Mouse (Mus musculus) embryonic facial prominence, embryonic 15.5 days (tissue): ENCODE data around the gene Rasgrf2. TPM values are rescaled to one million over a fixed set of nuclear protein-coding genes. Genes with fewer than 3 reads are reported as not detected.

Experiments
- ATAC-seq: fragments of 200-750 bp; cut with Nextera tagmentation; 2 replicates; pipeline ENCODE4 v1.8.0; 2017; ENCODE audit warnings: low read depth, moderate TSS enrichment; ENCODE audit not compliant: insufficient number of reproducible peaks, low FRiP score, low TSS enrichment
- H3K27ac ChIP-seq: fragments of 300-500 bp; sonication (generic); replicated peaks from 2 replicates; pipeline ENCODE4 v1.5.1; 2015; ENCODE audit warnings: mild to moderate bottlenecking, inconsistent platforms
- H3K27me3 ChIP-seq: fragments of 300-500 bp; sonication (generic); 2 replicates; pipeline ENCODE4 v1.6.1; 2015; ENCODE audit warnings: inconsistent platforms
- H3K36me3 ChIP-seq: fragments of 300-500 bp; sonication (generic); 2 replicates; pipeline ENCODE4 v1.6.1; 2015; ENCODE audit warnings: mild to moderate bottlenecking, inconsistent platforms
- H3K4me1 ChIP-seq: fragments of 300-500 bp; sonication (generic); 2 replicates; pipeline ENCODE4 v1.6.1; 2015; ENCODE audit warnings: inconsistent platforms
- H3K4me2 ChIP-seq: fragments of 300-500 bp; sonication (generic); replicated peaks from 2 replicates; pipeline ENCODE4 v1.6.1; 2015; ENCODE audit warnings: mild to moderate bottlenecking, inconsistent platforms
- H3K4me3 ChIP-seq: fragments of 300-500 bp; sonication (generic); replicated peaks from 2 replicates; pipeline ENCODE4 v1.5.1; 2015; ENCODE audit warnings: mild to moderate bottlenecking, inconsistent platforms
- H3K9ac ChIP-seq: fragments of 300-500 bp; sonication (generic); 2 replicates; pipeline ENCODE4 v1.6.1; 2015; ENCODE audit warnings: inconsistent platforms
- H3K9me3 ChIP-seq: fragments of 300-500 bp; sonication (generic); replicated peaks from 2 replicates; pipeline ENCODE4 v1.6.1; 2016; ENCODE audit warnings: inconsistent platforms
- WGBS: fragments of 180-500 bp; shearing (Covaris S2); methylation state at CpG from one replicate; pipeline ENCODE4 v1.1.7; 2015; 5-methylcytosine and 5-hydroxymethylcytosine counted together
- polyA plus RNA-seq: library from polyadenylated mRNA; unstranded; fragments of >200 nt; fragmentation: Nextera tagmentation; extraction: Ambion mirVana; gene quantifications from 2 replicates; pipeline ENCODE4 v1.2.1, GENCODE M21; 2015

The Rasgrf2 gene
- polyA plus RNA-seq, 1 experiment from 2014 or later, result 0.52 TPM

DNA sequence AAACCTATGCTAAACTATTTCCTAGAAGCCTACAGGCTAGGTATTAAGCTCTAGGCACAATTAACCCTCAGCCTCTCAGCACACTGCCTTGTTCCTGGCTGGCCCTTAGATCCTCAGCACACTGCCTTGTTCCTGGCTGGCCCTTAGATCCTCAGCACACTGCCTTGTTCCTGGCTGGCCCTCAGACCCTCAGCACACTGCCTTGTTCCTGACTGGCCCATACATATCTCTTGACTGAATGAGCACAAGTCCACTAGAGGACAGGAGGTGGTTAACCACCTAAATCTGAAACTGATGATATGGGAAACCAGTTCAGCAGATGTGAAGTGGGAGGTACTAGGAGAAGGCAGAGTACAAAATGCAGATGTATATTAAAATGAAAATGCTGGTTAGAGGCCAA is 219.8 kb downstream of the Rasgrf2 start:
- Histone ChIP-seq H3K9me3 (no peaks in the 10 kb centered on the region), H3K27ac (no peak overlapping the region), H3K4me1 (peaks cover 14% of the 10 kb centered on the region), H3K4me2 (no peak overlapping the region), H3K9ac (no peak overlapping the region), H3K36me3 (no peaks in the 10 kb centered on the region), H3K27me3 (no peaks in the 10 kb centered on the region), H3K4me3 (no peak overlapping the region)
- no peak for ATAC-seq

DNA sequence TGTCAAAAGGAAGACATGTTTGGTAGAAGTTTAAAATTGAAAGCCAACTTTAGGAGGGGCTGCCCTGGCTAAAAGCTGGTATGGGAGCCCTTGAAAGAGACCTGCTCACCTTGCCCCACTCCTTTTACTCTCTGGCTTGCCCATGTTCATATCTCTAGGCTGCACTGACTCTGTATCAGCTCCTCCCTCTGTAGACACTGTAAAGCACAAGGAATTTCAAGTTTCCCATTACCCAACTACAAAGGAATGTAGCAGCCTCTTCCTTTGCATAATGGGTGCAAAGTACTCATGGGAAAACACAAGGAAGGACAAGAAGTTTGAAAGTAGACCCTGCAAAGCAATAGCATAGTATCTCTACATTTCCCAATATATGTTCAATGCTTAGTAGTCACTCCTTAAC is 220.2 kb downstream of the Rasgrf2 start:
- Histone ChIP-seq H3K9ac (no peak overlapping the region), H3K4me3 (no peak overlapping the region), H3K4me2 (no peak overlapping the region), H3K27me3 (no peaks in the 10 kb centered on the region), H3K27ac (no peak overlapping the region), H3K4me1 (peaks cover 10% of the 10 kb centered on the region), H3K9me3 (no peaks in the 10 kb centered on the region), H3K36me3 (no peaks in the 10 kb centered on the region)
- ATAC-seq, result no peak

DNA sequence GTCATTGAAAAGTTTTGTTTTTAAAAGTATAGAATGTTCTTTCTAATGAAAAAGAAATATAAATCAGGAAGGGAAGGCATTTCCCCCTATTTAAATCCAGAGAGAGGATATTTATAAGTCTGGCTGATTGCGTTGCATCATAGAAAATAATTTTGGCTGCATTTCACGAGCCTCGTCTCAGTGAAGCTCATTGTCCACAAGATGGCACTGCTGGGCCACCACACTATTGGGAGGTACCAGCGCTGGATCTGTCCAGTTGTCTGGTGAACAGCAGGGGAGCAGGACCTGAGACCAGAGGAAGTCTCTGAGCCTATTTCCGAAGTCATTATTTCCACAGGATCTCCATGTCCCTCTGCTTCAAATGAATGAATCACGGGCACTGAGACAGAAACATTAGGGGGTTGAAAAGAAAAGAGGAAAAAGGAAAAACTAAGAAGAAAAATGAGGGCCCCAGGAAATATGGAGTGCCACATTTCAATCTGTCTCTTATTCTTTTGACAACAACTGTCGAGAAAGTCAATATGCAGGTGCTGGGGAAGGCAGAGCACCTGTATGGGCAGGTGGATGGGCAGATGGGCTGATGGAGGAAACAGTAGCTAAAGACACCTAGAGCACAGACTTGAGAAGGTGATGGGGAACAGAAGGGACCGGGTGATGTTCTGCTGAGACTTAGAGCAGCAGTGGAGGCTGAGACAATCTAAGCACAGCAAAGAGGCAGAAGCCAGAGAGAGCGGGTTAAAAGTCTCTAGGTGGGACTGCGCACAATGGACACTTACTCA is 223.1 kb downstream of the Rasgrf2 start:
- H3K9me3 ChIP-seq, result no peaks in the 10 kb centered on the region
- WGBS, result 37% methylated on average over 10 of the region's 10 CpGs
- H3K4me3 ChIP-seq, result no peak overlapping the region
- no peak overlapping the region for H3K4me2 ChIP-seq
- H3K27me3 ChIP-seq, result no peaks in the 10 kb centered on the region
- H3K36me3 ChIP-seq, result no peaks in the 10 kb centered on the region
- ATAC-seq, result no peak
- no peak overlapping the region for H3K27ac ChIP-seq
- H3K9ac ChIP-seq, result no peak overlapping the region
- H3K4me1 ChIP-seq, result no peaks in the 10 kb centered on the region

DNA sequence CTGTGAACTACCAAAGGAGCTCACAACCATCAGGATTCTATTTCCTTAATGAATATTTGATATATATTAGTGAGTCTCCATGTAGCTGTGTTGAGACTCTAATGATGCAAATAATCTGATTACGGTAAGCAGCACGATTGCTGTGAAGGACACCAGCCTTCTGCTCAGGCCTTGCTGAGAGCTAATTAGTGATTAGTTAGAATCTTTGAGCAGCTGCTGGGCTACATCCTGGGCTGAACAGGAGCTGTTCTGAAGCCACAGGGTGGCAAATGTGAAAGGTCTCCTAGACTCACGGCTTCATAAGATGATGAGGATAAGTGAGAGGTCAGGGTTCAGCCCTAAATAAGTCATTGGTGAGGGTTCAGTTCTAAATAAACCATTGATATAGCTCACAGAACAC is 225.1 kb downstream of the Rasgrf2 start:
- H3K9me3 ChIP-seq, result no peaks in the 10 kb centered on the region
- no peak overlapping the region for H3K27ac ChIP-seq
- no peaks in the 10 kb centered on the region for H3K36me3 ChIP-seq
- no peaks in the 10 kb centered on the region for H3K27me3 ChIP-seq
- H3K9ac ChIP-seq, result no peak overlapping the region
- H3K4me1 ChIP-seq, result no peaks in the 10 kb centered on the region
- H3K4me2 ChIP-seq, result no peak overlapping the region
- H3K4me3 ChIP-seq, result no peak overlapping the region
- WGBS, result 75% methylated on average over 3 of the region's 3 CpGs
- ATAC-seq, result no peak

DNA sequence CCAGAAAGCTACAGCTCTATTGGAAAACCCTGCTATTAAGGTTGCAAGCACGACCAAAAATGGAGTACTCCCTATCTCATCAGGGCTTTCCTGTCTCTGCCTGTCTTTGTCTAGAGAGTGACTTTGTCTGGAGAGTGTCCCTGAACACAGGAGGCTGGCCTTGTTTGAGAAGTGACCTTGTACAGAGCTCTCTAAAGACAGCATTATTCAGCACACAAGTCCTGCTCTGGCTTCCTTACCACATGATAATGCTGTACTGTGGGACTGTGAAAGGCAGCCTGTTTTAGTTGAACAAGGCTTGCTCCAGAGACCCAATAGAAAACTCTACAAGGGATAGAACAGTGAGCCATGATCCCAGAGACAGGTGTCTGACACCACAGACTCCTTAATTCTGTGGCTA is 235.0 kb downstream of the Rasgrf2 start:
- Histone ChIP-seq H3K36me3 (no peaks in the 10 kb centered on the region), H3K9me3 (no peaks in the 10 kb centered on the region), H3K27ac (no peak overlapping the region), H3K27me3 (no peaks in the 10 kb centered on the region), H3K9ac (no peak overlapping the region), H3K4me1 (no peaks in the 10 kb centered on the region), H3K4me3 (no peak overlapping the region), H3K4me2 (no peak overlapping the region)
- WGBS, result 64% methylated on average over 1 of the region's 1 CpGs
- ATAC-seq, result no peak

DNA sequence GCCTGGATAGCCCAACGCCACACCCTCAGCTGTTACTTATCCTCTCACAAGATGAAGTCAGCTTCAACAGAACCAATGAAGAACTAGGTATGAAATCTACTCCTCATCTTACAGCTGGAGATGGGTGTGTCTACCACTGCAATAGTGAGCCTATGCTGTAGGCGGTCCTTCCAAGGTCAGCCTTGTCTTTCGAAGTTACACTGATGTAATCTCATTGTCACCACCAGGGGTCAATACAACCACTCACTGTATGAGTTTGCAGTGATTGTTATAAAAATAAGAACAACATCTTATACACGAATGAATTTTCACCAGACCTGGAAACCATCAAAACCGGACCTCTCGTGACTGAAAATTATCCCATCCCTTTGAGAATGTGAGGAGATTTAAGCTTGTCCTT is 238.3 kb downstream of the Rasgrf2 start:
- 70% methylated on average over 6 of the region's 6 CpGs for WGBS
- Histone ChIP-seq H3K9ac (no peak overlapping the region), H3K36me3 (no peaks in the 10 kb centered on the region), H3K4me1 (no peaks in the 10 kb centered on the region), H3K27ac (no peak overlapping the region), H3K27me3 (no peaks in the 10 kb centered on the region), H3K4me3 (no peak overlapping the region), H3K4me2 (no peak overlapping the region), H3K9me3 (no peaks in the 10 kb centered on the region)
- no peak for ATAC-seq

DNA sequence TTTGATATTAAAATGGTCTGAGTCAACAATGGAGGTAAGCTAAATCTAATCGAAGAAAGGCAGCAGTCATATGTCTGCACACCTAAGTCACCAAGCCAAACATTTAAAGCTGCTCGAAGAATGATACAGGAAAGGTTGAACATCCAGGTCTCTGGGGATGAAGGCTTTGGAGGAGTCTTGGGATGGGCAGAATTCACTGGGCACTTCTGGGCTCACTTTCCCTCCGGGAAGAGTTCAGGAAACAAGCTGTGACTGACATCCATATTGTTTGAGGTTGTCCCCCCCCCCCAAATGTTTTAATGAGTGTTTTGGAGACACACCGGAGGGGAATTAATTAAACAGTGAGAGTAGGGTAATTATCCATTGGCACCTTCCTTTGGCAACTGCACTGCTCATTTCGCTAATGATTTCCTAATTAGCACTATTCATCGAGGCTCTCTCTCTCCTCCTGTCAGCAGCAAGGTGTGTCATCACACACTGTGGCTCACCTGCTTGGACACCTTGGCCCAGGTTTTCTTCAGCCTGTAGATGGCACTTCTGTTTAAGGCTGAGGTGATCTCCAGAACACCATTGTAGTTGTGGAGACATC is 241.3 kb downstream of the Rasgrf2 start:
- Histone ChIP-seq H3K4me3 (no peak overlapping the region), H3K4me1 (no peaks in the 10 kb centered on the region), H3K36me3 (no peaks in the 10 kb centered on the region), H3K4me2 (no peak overlapping the region), H3K9me3 (no peaks in the 10 kb centered on the region), H3K27ac (no peak overlapping the region), H3K9ac (no peak overlapping the region), H3K27me3 (no peaks in the 10 kb centered on the region)
- 85% methylated on average over 6 of the region's 6 CpGs for WGBS
- no peak for ATAC-seq

DNA sequence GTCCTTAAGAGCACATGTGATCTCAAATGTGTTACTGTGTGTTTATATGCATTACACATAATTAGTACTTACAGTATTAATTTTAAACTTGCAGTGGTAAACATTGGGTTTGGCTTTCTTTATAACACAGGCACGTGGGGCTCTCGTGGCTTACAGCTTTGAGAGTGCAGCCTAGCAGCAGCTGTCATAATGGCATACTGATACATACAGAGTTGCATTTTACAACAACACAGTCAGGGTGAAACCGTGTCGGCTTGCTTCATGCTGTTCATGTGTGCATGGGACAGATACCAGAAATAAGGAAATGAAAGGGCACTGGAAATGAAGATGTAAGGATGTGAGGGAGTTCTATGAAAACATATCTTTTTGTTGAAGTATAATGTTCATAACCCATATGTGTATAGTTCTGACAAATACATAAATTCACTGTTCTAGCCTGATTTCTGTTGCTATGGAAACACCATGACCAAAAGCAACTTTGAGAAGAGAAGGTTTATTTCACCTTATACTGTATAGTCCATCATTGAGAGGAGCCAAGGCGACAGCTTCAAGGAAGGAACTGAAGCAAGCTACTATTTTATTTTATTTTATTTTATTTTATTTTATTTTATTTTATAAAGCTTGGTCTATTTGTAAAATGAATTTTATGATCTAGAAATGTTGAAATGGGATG is 246.6 kb downstream of the Rasgrf2 start:
- Histone ChIP-seq H3K36me3 (no peaks in the 10 kb centered on the region), H3K9me3 (no peaks in the 10 kb centered on the region), H3K27me3 (no peaks in the 10 kb centered on the region), H3K4me2 (no peak overlapping the region), H3K27ac (no peak overlapping the region), H3K9ac (no peak overlapping the region), H3K4me1 (no peaks in the 10 kb centered on the region), H3K4me3 (no peak overlapping the region)
- WGBS, result 61% methylated on average over 5 of the region's 5 CpGs
- ATAC-seq, result no peak

DNA sequence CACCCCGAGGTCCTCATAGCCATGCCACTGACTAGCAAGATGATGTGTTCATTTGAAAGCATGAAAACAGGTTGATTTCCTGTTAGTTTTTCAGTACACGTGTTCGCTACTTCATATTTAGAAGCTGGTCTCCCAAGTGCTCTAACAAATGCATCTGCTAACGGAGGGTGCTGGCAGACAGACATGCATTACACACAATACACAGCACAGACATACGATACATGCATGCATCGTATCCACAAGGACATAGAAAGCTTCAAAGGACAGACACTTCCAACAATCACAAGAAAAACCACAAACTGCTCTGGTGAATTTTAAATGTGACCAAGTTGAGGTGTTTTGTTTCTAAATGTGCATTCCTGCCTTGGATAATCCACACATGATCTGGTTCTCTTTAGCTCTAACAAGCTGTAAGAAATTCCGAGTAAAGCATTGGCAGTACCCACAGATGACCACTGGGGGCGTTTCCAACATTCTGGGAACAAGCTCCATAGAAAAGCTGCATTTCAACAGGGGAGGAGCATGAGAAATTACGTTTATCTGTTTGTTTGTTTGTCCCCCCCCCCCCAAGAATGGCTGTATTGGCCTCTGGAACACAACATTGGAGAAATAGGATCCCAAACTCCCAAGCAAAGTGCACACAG is 249.5 kb downstream of the Rasgrf2 start:
- Histone ChIP-seq H3K4me2 (no peak overlapping the region), H3K9me3 (no peaks in the 10 kb centered on the region), H3K27ac (0 out of 2 replicates have a peak overlapping the region, but pooled peaks have one; percentile 12), H3K27me3 (no peaks in the 10 kb centered on the region), H3K4me3 (no peak overlapping the region), H3K36me3 (no peaks in the 10 kb centered on the region), H3K4me1 (no peaks in the 10 kb centered on the region), H3K9ac (no peak overlapping the region)
- no peak for ATAC-seq
- 35% methylated on average over 9 of the region's 9 CpGs for WGBS

DNA sequence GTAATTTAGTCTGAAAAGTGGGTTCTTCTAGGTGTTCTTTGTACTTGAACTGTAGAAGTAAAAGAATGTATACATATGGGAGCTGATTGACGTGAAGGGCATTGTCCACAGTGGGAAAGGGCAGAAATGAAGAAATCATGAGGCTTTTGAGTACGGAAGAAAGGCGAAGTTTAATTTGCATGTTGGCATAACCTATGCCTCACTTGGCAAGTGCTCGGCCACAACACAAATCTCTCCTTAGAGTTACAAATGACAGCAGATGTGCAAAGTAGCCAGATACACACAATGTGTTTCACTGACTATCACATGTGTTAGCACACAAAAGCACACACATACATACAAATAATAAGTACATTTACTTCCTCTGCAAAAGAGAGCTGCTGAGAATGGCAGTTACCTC is 251.2 kb downstream of the Rasgrf2 start:
- 0 out of 2 replicates have a peak, but pooled peaks cover 5% of the 10 kb centered on the region for H3K4me1 ChIP-seq
- H3K4me3 ChIP-seq, result no peak overlapping the region
- H3K36me3 ChIP-seq, result no peaks in the 10 kb centered on the region
- WGBS, result 81% methylated on average over 4 of the region's 4 CpGs
- no peak overlapping the region for H3K27ac ChIP-seq
- no peaks in the 10 kb centered on the region for H3K9me3 ChIP-seq
- no peak overlapping the region for H3K4me2 ChIP-seq
- H3K27me3 ChIP-seq, result no peaks in the 10 kb centered on the region
- no peak overlapping the region for H3K9ac ChIP-seq
- ATAC-seq, result no peak

DNA sequence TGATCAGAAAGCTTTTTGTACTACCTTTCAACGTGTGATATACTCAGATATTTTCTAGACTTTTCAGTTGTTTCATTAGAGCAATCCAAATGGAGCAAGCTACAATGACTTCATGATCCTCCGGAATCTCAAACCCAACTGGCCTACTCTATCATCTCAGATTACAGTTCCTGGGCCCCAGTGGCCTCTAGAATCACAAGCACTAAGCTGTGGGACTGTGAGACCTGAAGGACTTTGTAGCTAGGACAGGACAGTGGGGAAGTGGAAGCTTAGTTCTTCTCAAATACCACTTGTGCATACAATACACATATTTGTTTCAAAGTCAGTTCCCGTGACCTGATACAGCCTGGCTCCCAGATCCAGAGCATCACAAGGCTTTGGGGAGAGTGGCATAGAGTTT is 253.5 kb downstream of the Rasgrf2 start:
- WGBS, result 72% methylated on average over 3 of the region's 3 CpGs
- no peak overlapping the region for H3K4me2 ChIP-seq

More for the DNA sequence above, 253.5 kb downstream of the Rasgrf2 start:
- H3K36me3 ChIP-seq, result no peaks in the 10 kb centered on the region
- no peak overlapping the region for H3K9ac ChIP-seq
- no peaks in the 10 kb centered on the region for H3K9me3 ChIP-seq
- peaks cover 20% of the 10 kb centered on the region for H3K4me1 ChIP-seq
- H3K27ac ChIP-seq, result no peak overlapping the region
- no peak for ATAC-seq
- no peak overlapping the region for H3K4me3 ChIP-seq
- no peaks in the 10 kb centered on the region for H3K27me3 ChIP-seq
